Mouse (Mus musculus) limb, embryonic 11.5 days (tissue): ENCODE results near the gene Epha3. TPM values are rescaled to one million over a fixed set of nuclear protein-coding genes. Genes with fewer than 3 reads are reported as not detected.

Experiments
- ATAC-seq: fragments of 200-750 bp; cut with Nextera tagmentation; 2 replicates; pipeline ENCODE4 v1.8.0; 2017; ENCODE audit warnings: low read depth; ENCODE audit not compliant: insufficient number of reproducible peaks, low FRiP score, low TSS enrichment
- DNase-seq: peaks from one replicate; pipeline ENCODE4 v3.0.0-alpha.2; 2015; ENCODE audit warnings: low spot score
- H3K27ac ChIP-seq: fragments of 300-500 bp; sonication (generic); replicated peaks from 2 replicates; pipeline ENCODE4 v1.5.1; 2014; ENCODE audit warnings: low read depth, mild to moderate bottlenecking, low read length
- H3K27me3 ChIP-seq: fragments of 300-500 bp; sonication (generic); 2 replicates; pipeline ENCODE4 v1.6.1; 2014; ENCODE audit warnings: mild to moderate bottlenecking, low read length, mixed read lengths; ENCODE audit not compliant: control insufficient read depth, insufficient read depth
- H3K36me3 ChIP-seq: fragments of 300-500 bp; sonication (generic); 2 replicates; pipeline ENCODE4 v1.6.1; 2014; ENCODE audit warnings: mild to moderate bottlenecking, low read length, moderate library complexity, mixed read lengths; ENCODE audit not compliant: control insufficient read depth, insufficient read depth
- H3K4me1 ChIP-seq: fragments of 300-500 bp; sonication (generic); 2 replicates; pipeline ENCODE4 v1.6.1; 2014; ENCODE audit warnings: low read length, mixed read lengths; ENCODE audit not compliant: control insufficient read depth, insufficient read depth
- H3K4me2 ChIP-seq: fragments of 300-500 bp; sonication (generic); 2 replicates; pipeline ENCODE4 v1.6.1; 2014; ENCODE audit warnings: low read depth, mild to moderate bottlenecking, moderate library complexity; ENCODE audit not compliant: severe bottlenecking
- H3K4me3 ChIP-seq: fragments of 300-500 bp; sonication (generic); 2 replicates; pipeline ENCODE4 v1.5.1; 2014; ENCODE audit warnings: low read depth, low read length
- H3K9ac ChIP-seq: fragments of 300-500 bp; sonication (generic); 2 replicates; pipeline ENCODE4 v1.6.1; 2014; ENCODE audit warnings: mild to moderate bottlenecking, low read length
- H3K9me3 ChIP-seq: fragments of 300-500 bp; sonication (generic); 2 replicates; pipeline ENCODE4 v1.6.1; 2016; ENCODE audit warnings: low read length; ENCODE audit not compliant: control insufficient read depth
- WGBS: fragments of 180-500 bp; shearing (Covaris S2); extraction: QIAGEN DNeasy Blood & Tissue Kit; methylation state at CpG from one replicate; pipeline ENCODE4 v1.1.7; 2014; 5-methylcytosine and 5-hydroxymethylcytosine counted together
- polyA plus RNA-seq: library from polyadenylated mRNA; unstranded; fragments of >200 nt; fragmentation: Nextera tagmentation; extraction: Ambion mirVana; gene quantifications from 2 replicates; pipeline ENCODE4 v1.2.1, GENCODE M21; 2014

The Epha3 gene
- polyA plus RNA-seq, 1 experiment from 2014 or later: 16.8 TPM

DNA sequence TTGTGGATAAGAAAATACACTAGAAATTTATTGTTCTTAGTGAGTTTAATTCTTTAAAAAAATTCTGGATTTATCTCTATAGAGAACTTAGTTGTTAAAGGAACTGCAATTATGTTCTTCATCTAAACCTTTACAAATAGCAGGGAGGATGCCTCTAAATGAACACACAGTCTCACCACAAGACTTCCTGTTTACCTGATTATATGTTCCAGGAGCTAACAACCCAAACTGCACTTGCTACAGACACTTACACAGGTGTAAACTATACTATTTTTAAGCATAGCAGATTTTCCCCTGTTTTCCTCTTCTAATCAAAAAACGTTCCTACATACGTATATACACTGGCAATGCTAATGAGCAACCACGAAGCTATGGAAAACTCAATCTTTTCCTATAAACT is 13.7 kb downstream of the Epha3 start:
- no peak overlapping the region for H3K4me2 ChIP-seq
- no peak overlapping the region for H3K4me3 ChIP-seq
- 86% methylated on average over 3 of the region's 3 CpGs for WGBS
- no peak overlapping the region for H3K9ac ChIP-seq
- DNase-seq (no peak), ATAC-seq (no peak)
- H3K27ac ChIP-seq: no peak overlapping the region
- H3K4me1 ChIP-seq: no peaks in the 10 kb centered on the region
- H3K9me3 ChIP-seq: no peaks in the 10 kb centered on the region
- no peaks in the 10 kb centered on the region for H3K36me3 ChIP-seq
- H3K27me3 ChIP-seq: no peaks in the 10 kb centered on the region

DNA sequence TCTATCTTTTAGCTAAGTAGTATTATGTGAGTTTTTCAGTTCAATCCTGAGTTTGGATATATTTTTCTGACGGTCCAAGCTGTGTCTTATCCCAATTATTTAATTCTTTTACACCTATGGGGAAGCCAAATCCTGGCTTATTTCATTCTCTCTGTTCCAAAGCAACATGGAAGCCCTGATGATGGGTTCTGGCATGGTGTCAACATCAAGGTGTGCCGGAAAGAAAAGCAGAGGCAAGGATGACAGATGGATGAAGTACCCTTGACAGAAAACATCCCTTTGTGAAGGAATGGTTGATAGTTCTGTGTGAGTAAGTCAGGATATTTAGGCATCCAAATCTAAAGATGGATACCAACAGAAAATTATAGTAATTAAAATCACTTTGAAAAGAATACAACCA is 21.1 kb downstream of the Epha3 start:
- DNase-seq (no peak), ATAC-seq (no peak)
- WGBS: 85% methylated on average over 2 of the region's 2 CpGs
- Histone ChIP-seq H3K4me1 (no peaks in the 10 kb centered on the region), H3K27me3 (no peaks in the 10 kb centered on the region), H3K4me3 (no peak overlapping the region), H3K9me3 (no peaks in the 10 kb centered on the region), H3K9ac (no peak overlapping the region), H3K27ac (no peak overlapping the region), H3K4me2 (no peak overlapping the region), H3K36me3 (no peaks in the 10 kb centered on the region)

DNA sequence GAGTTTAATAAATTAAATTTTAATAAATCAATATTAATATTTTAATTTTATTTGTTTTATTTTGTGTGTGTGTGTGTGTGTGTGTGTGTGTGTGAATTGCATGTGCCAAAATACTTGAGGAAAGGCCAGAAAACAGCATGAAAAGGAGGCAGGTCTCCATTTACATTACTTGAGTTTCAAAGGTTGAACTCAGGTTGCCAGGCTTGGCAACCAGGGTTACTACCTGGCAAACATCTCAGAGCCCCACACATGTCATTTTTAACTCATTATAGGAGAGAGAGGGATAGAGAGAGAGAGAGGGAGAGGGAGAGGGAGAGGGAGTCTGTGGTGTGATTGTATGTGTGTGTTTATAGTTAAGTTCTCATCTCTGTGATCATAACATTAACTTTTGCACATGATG is 26.5 kb downstream of the Epha3 start:
- Histone ChIP-seq H3K4me3 (no peak overlapping the region), H3K36me3 (no peaks in the 10 kb centered on the region), H3K9ac (no peak overlapping the region), H3K27me3 (no peaks in the 10 kb centered on the region), H3K4me1 (no peaks in the 10 kb centered on the region), H3K4me2 (no peak overlapping the region), H3K27ac (no peak overlapping the region), H3K9me3 (no peaks in the 10 kb centered on the region)
- ATAC-seq: no peak
- no peak for DNase-seq

DNA sequence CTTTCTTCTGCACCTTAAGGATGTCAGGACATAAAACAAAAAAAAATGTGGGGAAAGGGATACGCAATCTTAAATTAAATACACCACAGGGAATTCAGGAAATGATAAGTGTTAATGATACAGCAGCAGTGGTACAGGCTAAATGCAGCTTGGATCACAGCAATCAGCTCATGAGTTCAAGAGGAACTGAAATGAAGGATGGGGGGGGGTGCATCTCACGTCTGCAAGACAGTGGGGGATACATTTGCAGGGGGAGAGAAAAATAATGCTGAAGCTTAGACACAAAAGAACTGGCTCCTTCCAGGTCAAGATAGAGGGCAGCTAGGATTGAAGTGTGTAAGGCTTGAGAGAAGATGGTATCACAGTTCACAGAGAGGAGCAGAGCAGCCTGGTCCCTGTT is 42.8 kb downstream of the Epha3 start:
- DNase-seq (no peak), ATAC-seq (no peak)
- no peak overlapping the region for H3K27ac ChIP-seq
- H3K27me3 ChIP-seq: no peaks in the 10 kb centered on the region
- H3K9me3 ChIP-seq: no peaks in the 10 kb centered on the region
- H3K4me1 ChIP-seq: no peaks in the 10 kb centered on the region
- no peak overlapping the region for H3K4me3 ChIP-seq
- no peak overlapping the region for H3K4me2 ChIP-seq
- H3K36me3 ChIP-seq: no peaks in the 10 kb centered on the region
- no peak overlapping the region for H3K9ac ChIP-seq
- WGBS: 46% methylated on average over 2 of the region's 2 CpGs

- Histone ChIP-seq H3K9me3 (no peaks in the 10 kb centered on the region), H3K27ac (no peak overlapping the region; the same call in 1 of the 2 replicates), H3K27me3 (no peaks in the 10 kb centered on the region), H3K4me2 (no peak overlapping the region), H3K4me3 (no peak overlapping the region), H3K4me1 (no peaks in the 10 kb centered on the region), H3K36me3 (no peaks in the 10 kb centered on the region), H3K9ac (no peak overlapping the region)
- ATAC-seq: peak; percentile 77
- peak; percentile 32 for DNase-seq
- 35% methylated on average over 6 of the region's 6 CpGs for WGBS
These were observed 46.4 kb downstream of the Epha3 start for GRCm38 (mm10) chr16:63817606-63818005.

DNA sequence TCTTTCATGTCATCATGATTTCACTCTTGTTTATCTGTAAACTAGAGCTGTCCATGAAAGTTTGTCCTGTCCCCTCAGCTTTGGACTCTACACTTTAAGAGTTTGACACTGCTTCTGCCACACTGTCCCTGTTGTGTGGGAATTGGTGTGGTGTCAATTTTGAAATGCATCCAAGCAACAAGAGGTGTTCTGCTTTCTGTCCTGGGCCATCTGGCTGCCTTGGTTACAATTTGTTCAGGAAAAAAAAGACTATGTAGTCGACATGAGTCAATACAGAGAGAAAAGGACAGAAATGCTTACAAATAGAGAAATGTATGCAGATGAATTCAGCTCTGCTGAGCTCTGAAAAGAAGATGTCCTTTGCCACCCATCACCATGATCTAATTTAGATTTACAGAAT is 47.3 kb downstream of the Epha3 start:
- H3K4me1 ChIP-seq: no peaks in the 10 kb centered on the region
- DNase-seq (no peak), ATAC-seq (no peak)
- no peak overlapping the region for H3K4me2 ChIP-seq
- H3K4me3 ChIP-seq: no peak overlapping the region
- no peaks in the 10 kb centered on the region for H3K27me3 ChIP-seq
- no peaks in the 10 kb centered on the region for H3K36me3 ChIP-seq
- no peaks in the 10 kb centered on the region for H3K9me3 ChIP-seq
- no peak overlapping the region for H3K27ac ChIP-seq
- no peak overlapping the region for H3K9ac ChIP-seq
- WGBS: 26% methylated on average over 1 of the region's 1 CpGs

DNA sequence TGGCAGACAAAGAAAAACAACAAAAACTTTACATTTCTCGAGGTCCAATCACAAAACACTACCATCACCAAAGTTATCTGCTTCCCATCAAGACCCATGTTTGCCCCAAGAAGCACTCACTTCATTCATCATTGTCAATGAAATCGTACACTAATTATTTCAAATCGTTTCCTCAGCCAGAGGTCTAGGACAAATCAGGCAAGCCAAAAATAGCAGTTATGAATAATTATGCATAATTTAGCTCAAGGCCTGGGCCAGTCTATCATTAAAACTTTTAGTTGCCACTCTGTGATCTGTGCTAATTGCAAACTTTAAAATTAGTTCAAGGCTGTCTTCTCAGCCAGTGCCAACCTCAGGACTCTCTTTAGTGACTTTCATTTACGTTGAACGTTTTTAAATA is 54.1 kb downstream of the Epha3 start:
- Histone ChIP-seq H3K36me3 (no peaks in the 10 kb centered on the region), H3K4me3 (no peak overlapping the region), H3K4me2 (no peak overlapping the region), H3K27me3 (no peaks in the 10 kb centered on the region), H3K9me3 (no peaks in the 10 kb centered on the region), H3K9ac (no peak overlapping the region), H3K4me1 (no peaks in the 10 kb centered on the region), H3K27ac (no peak overlapping the region)
- DNase-seq: no peak
- 41% methylated on average over 5 of the region's 5 CpGs for WGBS
- no peak for ATAC-seq

- Histone ChIP-seq H3K9me3 (no peaks in the 10 kb centered on the region), H3K9ac (no peak overlapping the region), H3K4me1 (no peaks in the 10 kb centered on the region), H3K4me2 (no peak overlapping the region), H3K36me3 (no peaks in the 10 kb centered on the region), H3K27me3 (no peaks in the 10 kb centered on the region), H3K27ac (no peak overlapping the region), H3K4me3 (no peak overlapping the region)
- DNase-seq (no peak), ATAC-seq (no peak)
These were observed 55.0 kb downstream of the Epha3 start for GRCm38 (mm10) chr16:63808991-63809390.

GRCm38 (mm10) chr16:63806437-63807129 is 57.4 kb downstream of the Epha3 start:
- DNase-seq: no peak
- H3K4me2 ChIP-seq: no peak overlapping the region
- WGBS: 46% methylated on average over 5 of the region's 5 CpGs
- no peaks in the 10 kb centered on the region for H3K9me3 ChIP-seq
- ATAC-seq: no peak
- H3K27me3 ChIP-seq: no peaks in the 10 kb centered on the region
- H3K36me3 ChIP-seq: no peaks in the 10 kb centered on the region
- H3K27ac ChIP-seq: no peak overlapping the region
- no peak overlapping the region for H3K4me3 ChIP-seq
- no peaks in the 10 kb centered on the region for H3K4me1 ChIP-seq
- no peak overlapping the region for H3K9ac ChIP-seq
